ENCODE assay signal across 9 mouse cellular contexts in the genomic region with DNA sequence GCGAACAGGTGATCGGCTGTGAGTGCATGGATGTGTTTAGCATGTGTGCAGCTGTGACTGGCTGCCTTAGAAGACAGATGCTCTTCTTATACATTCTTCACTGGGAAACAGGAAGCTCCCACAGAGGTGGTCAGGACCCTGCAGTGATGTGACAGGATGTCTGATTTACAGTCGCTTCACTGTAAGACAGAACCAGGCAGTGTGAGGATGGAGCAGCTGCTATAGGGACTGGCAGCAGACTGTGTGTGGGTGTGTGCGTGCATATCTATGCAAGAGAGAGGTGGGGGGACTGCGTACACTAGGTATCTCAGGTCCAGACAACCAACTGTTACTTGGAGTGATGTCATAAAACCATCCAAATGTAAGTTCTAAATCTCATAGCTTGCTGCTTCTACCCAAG.
DNase-seq lines count a peak whose midpoint lies in the region; ATAC-seq and TF ChIP-seq lines count a peak whose summit lies in the region.
"Had no signal": no experiment of that assay in that cellular context is flagged by ENCODE, and none has a peak within 500 bp of the region (broad histone marks: within the 10 kb centered on the region; RNA-seq: fewer than 3 reads in every experiment).

No protein-coding gene starts in this region.

- no peak for TF ChIP-seq POLR2A in lung, adult 2 months (IDR thresholded peaks at IDR 0.05; ENCODE audit: borderline replicate concordance, extremely low read depth, low read depth, low read length)

- H3K4me2 ChIP-seq in forebrain, embryonic 13.5 days, result no peak overlapping the region
- H3K4me2 ChIP-seq in neural tube, embryonic 12.5 days (replicated peaks), result no peak overlapping the region
- H3K4me2 ChIP-seq: liver, embryonic 13.5 days had no signal

- H3K36me3 ChIP-seq in forebrain, embryonic 13.5 days (ENCODE audit: poor library complexity, severe bottlenecking), result no peaks in the 10 kb centered on the region
- no peaks in the 10 kb centered on the region for H3K36me3 ChIP-seq in neural tube, embryonic 12.5 days
- H3K36me3 ChIP-seq: liver, embryonic 13.5 days had no signal

- H3K27me3 ChIP-seq in forebrain, embryonic 13.5 days, result 0 out of 2 replicates have a peak, but pooled peaks cover 6% of the 10 kb centered on the region
- peaks cover 8% of the 10 kb centered on the region; the same call in 1 of the 2 replicates for H3K27me3 ChIP-seq in neural tube, embryonic 12.5 days (replicated peaks)
- H3K27me3 ChIP-seq: liver, embryonic 13.5 days had no signal

- no peak overlapping the region for H3K4me3 ChIP-seq in forebrain, embryonic 13.5 days
- no peak overlapping the region for H3K4me3 ChIP-seq in neural tube, embryonic 12.5 days
- H3K4me3 ChIP-seq in lung, adult 2 months (replicated peaks; ENCODE audit: extremely low read depth, low read depth, low read length), result no peak overlapping the region
- H3K4me3 ChIP-seq: liver, embryonic 13.5 days had no signal

- no peak overlapping the region for H3K9ac ChIP-seq in forebrain, embryonic 13.5 days
- H3K9ac ChIP-seq in neural tube, embryonic 12.5 days, result no peak overlapping the region
- H3K9ac ChIP-seq: liver, embryonic 13.5 days had no signal

- no peaks in the 10 kb centered on the region for H3K9me3 ChIP-seq in forebrain, embryonic 13.5 days (replicated peaks)
- no peaks in the 10 kb centered on the region for H3K9me3 ChIP-seq in neural tube, embryonic 12.5 days
- H3K9me3 ChIP-seq: liver, embryonic 13.5 days had no signal

- H3K27ac ChIP-seq in forebrain, embryonic 13.5 days, result no peak overlapping the region
- H3K27ac ChIP-seq in neural tube, embryonic 12.5 days, result no peak overlapping the region
- H3K27ac ChIP-seq: liver, embryonic 13.5 days had no signal

- peak; percentile 31 for DNase-seq in left cerebral cortex, adult 11 months (ENCODE audit: low spot score)
- no peak for DNase-seq in left cerebral cortex, postnatal 4 days
- peak; percentile 60 to 61 for DNase-seq in layer of hippocampus, adult 8-10 months (ENCODE audit: low spot score in 2 of 2)
- DNase-seq in adrenal gland, postnatal 4 days (ENCODE audit: low spot score in 2 of 2), result no peak
- DNase-seq in adrenal gland, postnatal 14 days, result no peak
- DNase-seq in lung, adult 2 months, result no peak

- TF ChIP-seq CTCF in lung, adult 2 months (IDR thresholded peaks at IDR 0.05; ENCODE audit: insufficient read depth, low read length), result no peak

- intact Hi-C loops in left cerebral cortex, postnatal 4 days (cut with DNase I), result loop anchor here (2.0 to 10.0 kb wide), 3 partner anchors 205 to 592 kb away; no protein-coding TSS in a partner anchor

- H3K4me1 ChIP-seq in forebrain, embryonic 13.5 days, result peaks cover 15% of the 10 kb centered on the region
- H3K4me1 ChIP-seq in neural tube, embryonic 12.5 days, result peaks cover 6% of the 10 kb centered on the region
- peaks cover 3% of the 10 kb centered on the region; the same call in 1 of the 2 replicates for H3K4me1 ChIP-seq in lung, adult 2 months (ENCODE audit: control insufficient read depth, insufficient read depth, low read length)
- H3K4me1 ChIP-seq: liver, embryonic 13.5 days had no signal

- ATAC-seq in forebrain, embryonic 13.5 days, result peak; percentile 52
- peak; percentile 87 for ATAC-seq in neural tube, embryonic 12.5 days (ENCODE audit: low FRiP score, low read depth)

- WGBS in forebrain, embryonic 13.5 days, result 92% methylated on average over 5 of the region's 5 CpGs
- 75% methylated on average over 5 of the region's 5 CpGs for WGBS in neural tube, embryonic 12.5 days
- WGBS in lung, adult 2 months, result 82% methylated on average over 5 of the region's 5 CpGs

Comparison
In these comparisons a context has a peak if more than half of its experiments do, and no peak if none do; other contexts are left out.
1. DNase-seq: peak in left cerebral cortex, adult 11 months (single experiment) and layer of hippocampus, adult 8-10 months (2 of 2); none in left cerebral cortex, postnatal 4 days (single experiment), adrenal gland, postnatal 4 days (0 of 2), adrenal gland, postnatal 14 days (single experiment) and lung, adult 2 months (single experiment).